Mouse (Mus musculus) lung, embryonic 16.5 days (tissue): ENCODE data around the gene Cpne5. TPM values are rescaled to one million over a fixed set of nuclear protein-coding genes. Genes with fewer than 3 reads are reported as not detected.

ENCODE experiments used
- ATAC-seq: fragments of 200-750 bp; cut with Nextera tagmentation; 2 replicates; pipeline ENCODE4 v1.8.0; 2017; ENCODE audit warnings: low read depth, mild to moderate bottlenecking, moderate library complexity
- H3K27ac ChIP-seq: fragments of 300-500 bp; sonication (generic); 2 replicates; pipeline ENCODE4 v1.5.1; 2014; ENCODE audit warnings: mild to moderate bottlenecking, control low read depth, low read length
- H3K27me3 ChIP-seq: fragments of 300-500 bp; sonication (generic); 2 replicates; pipeline ENCODE4 v1.6.1; 2014; ENCODE audit warnings: low read depth, low read length, mixed read lengths; ENCODE audit not compliant: control insufficient read depth, insufficient read depth
- H3K36me3 ChIP-seq: fragments of 300-500 bp; sonication (generic); 2 replicates; pipeline ENCODE4 v1.6.1; 2014; ENCODE audit warnings: low read length; ENCODE audit not compliant: control insufficient read depth, insufficient read depth
- H3K4me1 ChIP-seq: fragments of 300-500 bp; sonication (generic); replicated peaks from 2 replicates; pipeline ENCODE4 v1.6.1; 2014; ENCODE audit warnings: low read length, mixed read lengths; ENCODE audit not compliant: control insufficient read depth, insufficient read depth
- H3K4me2 ChIP-seq: fragments of 300-500 bp; sonication (generic); 2 replicates; pipeline ENCODE4 v1.6.1; 2014; ENCODE audit warnings: low read depth, low read length, control low read depth
- H3K4me3 ChIP-seq: fragments of 300-500 bp; sonication (generic); 2 replicates; pipeline ENCODE4 v1.5.1; 2014; ENCODE audit warnings: mild to moderate bottlenecking, low read length, control low read depth
- H3K9ac ChIP-seq: fragments of 300-500 bp; sonication (generic); 2 replicates; pipeline ENCODE4 v1.6.1; 2014; ENCODE audit warnings: low read length, control low read depth
- H3K9me3 ChIP-seq: fragments of 300-500 bp; sonication (generic); 2 replicates; pipeline ENCODE4 v1.6.1; 2016; ENCODE audit warnings: low read length; ENCODE audit not compliant: control insufficient read depth
- WGBS: fragments of 180-500 bp; shearing (Covaris S2); extraction: QIAGEN DNeasy Blood & Tissue Kit; methylation state at CpG from one replicate; pipeline ENCODE4 v1.1.7; 2014; 5-methylcytosine and 5-hydroxymethylcytosine counted together
- polyA plus RNA-seq: library from polyadenylated mRNA; unstranded; fragments of >200 nt; fragmentation: Nextera tagmentation; extraction: Ambion mirVana; gene quantifications from 2 replicates; pipeline ENCODE4 v1.2.1, GENCODE M21; 2015

Gene Cpne5
- polyA plus RNA-seq, 1 experiment from 2014 or later, result 5.0 TPM

GRCm38 (mm10) chr17:29206052-29206451 is 31.9 kb downstream of the Cpne5 start:
- Histone ChIP-seq H3K9me3 (no peaks in the 10 kb centered on the region), H3K4me3 (no peak overlapping the region), H3K27ac (no peak overlapping the region), H3K27me3 (no peaks in the 10 kb centered on the region), H3K9ac (no peak overlapping the region), H3K36me3 (no peaks in the 10 kb centered on the region), H3K4me1 (no peaks in the 10 kb centered on the region), H3K4me2 (no peak overlapping the region)
- no peak for ATAC-seq
- WGBS, result 76% methylated on average over 7 of the region's 7 CpGs

GRCm38 (mm10) chr17:29202604-29203003 is 35.4 kb downstream of the Cpne5 start:
- Histone ChIP-seq H3K27ac (no peak overlapping the region), H3K4me3 (no peak overlapping the region), H3K4me1 (no peaks in the 10 kb centered on the region), H3K9me3 (no peaks in the 10 kb centered on the region), H3K4me2 (no peak overlapping the region), H3K36me3 (no peaks in the 10 kb centered on the region), H3K27me3 (no peaks in the 10 kb centered on the region), H3K9ac (no peak overlapping the region)
- no peak for ATAC-seq
- 68% methylated on average over 6 of the region's 6 CpGs for WGBS

- Histone ChIP-seq H3K9ac (no peak overlapping the region), H3K4me3 (no peak overlapping the region), H3K27ac (no peak overlapping the region), H3K36me3 (no peaks in the 10 kb centered on the region), H3K4me2 (no peak overlapping the region), H3K4me1 (no peaks in the 10 kb centered on the region), H3K9me3 (no peaks in the 10 kb centered on the region), H3K27me3 (no peaks in the 10 kb centered on the region)
- ATAC-seq, result no peak
- 29% methylated on average over 6 of the region's 7 CpGs for WGBS
Measured at GRCm38 (mm10) chr17:29199821-29200220, 38.1 kb downstream of the Cpne5 start.

GRCm38 (mm10) chr17:29199151-29199800 is 38.7 kb downstream of the Cpne5 start:
- H3K36me3 ChIP-seq, result no peaks in the 10 kb centered on the region
- H3K27me3 ChIP-seq, result no peaks in the 10 kb centered on the region
- no peak overlapping the region for H3K4me2 ChIP-seq
- no peak overlapping the region for H3K9ac ChIP-seq
- peak; percentile 69; the same call in 1 of the 2 replicates for ATAC-seq
- WGBS, result 18% methylated on average over 9 of the region's 9 CpGs
- no peak overlapping the region for H3K4me3 ChIP-seq
- H3K4me1 ChIP-seq, result no peaks in the 10 kb centered on the region
- no peaks in the 10 kb centered on the region for H3K9me3 ChIP-seq
- no peak overlapping the region for H3K27ac ChIP-seq

GRCm38 (mm10) chr17:29195579-29195978 is 42.4 kb downstream of the Cpne5 start:
- no peak for ATAC-seq
- H3K27me3 ChIP-seq, result no peaks in the 10 kb centered on the region
- 61% methylated on average over 4 of the region's 4 CpGs for WGBS
- no peak overlapping the region for H3K4me2 ChIP-seq
- no peak overlapping the region for H3K9ac ChIP-seq
- no peaks in the 10 kb centered on the region for H3K9me3 ChIP-seq
- H3K4me1 ChIP-seq, result no peaks in the 10 kb centered on the region
- H3K27ac ChIP-seq, result no peak overlapping the region
- H3K4me3 ChIP-seq, result no peak overlapping the region
- no peaks in the 10 kb centered on the region for H3K36me3 ChIP-seq

- Histone ChIP-seq H3K9me3 (no peaks in the 10 kb centered on the region), H3K4me1 (peaks cover 14% of the 10 kb centered on the region; the same call in 1 of the 2 replicates), H3K9ac (no peak overlapping the region), H3K36me3 (no peaks in the 10 kb centered on the region), H3K4me2 (peak overlapping the region; percentile 33), H3K27me3 (no peaks in the 10 kb centered on the region), H3K4me3 (no peak overlapping the region), H3K27ac (no peak overlapping the region)
- ATAC-seq, result peak; percentile 57
- 6% methylated on average over 12 of the region's 12 CpGs for WGBS
Measured at GRCm38 (mm10) chr17:29188989-29189388, 49.0 kb downstream of the Cpne5 start.

- Histone ChIP-seq H3K4me2 (no peak overlapping the region), H3K27ac (no peak overlapping the region), H3K9ac (no peak overlapping the region), H3K36me3 (no peaks in the 10 kb centered on the region), H3K9me3 (no peaks in the 10 kb centered on the region), H3K27me3 (no peaks in the 10 kb centered on the region), H3K4me3 (no peak overlapping the region), H3K4me1 (peaks cover 14% of the 10 kb centered on the region; the same call in 1 of the 2 replicates)
- 31% methylated on average over 10 of the region's 10 CpGs for WGBS
- ATAC-seq, result no peak
Measured at GRCm38 (mm10) chr17:29186989-29187859, 50.7 kb downstream of the Cpne5 start.

GRCm38 (mm10) chr17:29185376-29186046 is 52.5 kb downstream of the Cpne5 start:
- H3K4me2 ChIP-seq, result no peak overlapping the region
- H3K9ac ChIP-seq, result no peak overlapping the region
- H3K9me3 ChIP-seq, result no peaks in the 10 kb centered on the region
- WGBS, result 33% methylated on average over 7 of the region's 7 CpGs
- H3K36me3 ChIP-seq, result no peaks in the 10 kb centered on the region
- no peak overlapping the region for H3K27ac ChIP-seq
- H3K27me3 ChIP-seq, result no peaks in the 10 kb centered on the region
- peaks cover 18% of the 10 kb centered on the region; the same call in 1 of the 2 replicates for H3K4me1 ChIP-seq
- no peak for ATAC-seq
- no peak overlapping the region for H3K4me3 ChIP-seq

- Histone ChIP-seq H3K36me3 (no peaks in the 10 kb centered on the region), H3K9me3 (no peaks in the 10 kb centered on the region), H3K27me3 (no peaks in the 10 kb centered on the region), H3K4me3 (no peak overlapping the region), H3K4me2 (no peak overlapping the region), H3K9ac (no peak overlapping the region), H3K27ac (no peak overlapping the region), H3K4me1 (peaks cover 16% of the 10 kb centered on the region; the same call in 1 of the 2 replicates)
- no peak for ATAC-seq
- WGBS, result 52% methylated on average over 11 of the region's 11 CpGs
Measured at GRCm38 (mm10) chr17:29183162-29183561, 54.8 kb downstream of the Cpne5 start.
